Mouse (Mus musculus) heart, embryonic 11.5 days (tissue): ENCODE measurements around the gene Ccdc190. TPM values are rescaled to one million over a fixed set of nuclear protein-coding genes. Genes with fewer than 3 reads are reported as not detected.

Experiments used
- ATAC-seq: fragments of 200-750 bp; cut with Nextera tagmentation; replicated peaks from 2 replicates; pipeline ENCODE4 v1.8.0; 2017; ENCODE audit warnings: moderate library complexity; ENCODE audit not compliant: insufficient number of reproducible peaks, low FRiP score, low TSS enrichment
- H3K27ac ChIP-seq: fragments of 300-500 bp; sonication (generic); 2 replicates; pipeline ENCODE4 v1.5.1; 2014; ENCODE audit warnings: mild to moderate bottlenecking, low read depth, low read length
- H3K27me3 ChIP-seq: fragments of 300-500 bp; sonication (generic); 2 replicates; pipeline ENCODE4 v1.6.1; 2014; ENCODE audit warnings: mild to moderate bottlenecking, low read length, mixed read lengths; ENCODE audit not compliant: control insufficient read depth, insufficient read depth
- H3K36me3 ChIP-seq: fragments of 300-500 bp; sonication (generic); 2 replicates; pipeline ENCODE4 v1.6.1; 2014; ENCODE audit warnings: mild to moderate bottlenecking, low read length, moderate library complexity, mixed read lengths; ENCODE audit not compliant: control insufficient read depth, insufficient read depth
- H3K4me1 ChIP-seq: fragments of 300-500 bp; sonication (generic); 2 replicates; pipeline ENCODE4 v1.6.1; 2014; ENCODE audit warnings: low read length; ENCODE audit not compliant: control insufficient read depth, insufficient read depth
- H3K4me2 ChIP-seq: fragments of 300-500 bp; sonication (generic); 2 replicates; pipeline ENCODE4 v1.6.1; 2014; ENCODE audit warnings: mild to moderate bottlenecking, moderate library complexity
- H3K4me3 ChIP-seq: fragments of 300-500 bp; sonication (generic); 2 replicates; pipeline ENCODE4 v1.5.1; 2014; ENCODE audit warnings: low read depth, low read length
- H3K9ac ChIP-seq: fragments of 300-500 bp; sonication (generic); 2 replicates; pipeline ENCODE4 v1.6.1; 2014; ENCODE audit warnings: mild to moderate bottlenecking, low read depth, low read length, moderate library complexity
- H3K9me3 ChIP-seq: fragments of 300-500 bp; sonication (generic); replicated peaks from 2 replicates; pipeline ENCODE4 v1.6.1; 2016; ENCODE audit warnings: low read length; ENCODE audit not compliant: control insufficient read depth
- WGBS: fragments of 180-500 bp; shearing (Covaris S2); extraction: QIAGEN DNeasy Blood & Tissue Kit; methylation state at CpG from one replicate; pipeline ENCODE4 v1.1.7; 2014; ENCODE audit not compliant: insufficient replicate concordance; 5-methylcytosine and 5-hydroxymethylcytosine counted together
- polyA plus RNA-seq: library from polyadenylated mRNA; unstranded; fragments of >200 nt; fragmentation: Nextera tagmentation; extraction: Ambion mirVana; gene quantifications from 2 replicates; pipeline ENCODE4 v1.2.1, GENCODE M21; 2014

The Ccdc190 gene
- polyA plus RNA-seq, 1 experiment from 2014 or later = not detected

DNA sequence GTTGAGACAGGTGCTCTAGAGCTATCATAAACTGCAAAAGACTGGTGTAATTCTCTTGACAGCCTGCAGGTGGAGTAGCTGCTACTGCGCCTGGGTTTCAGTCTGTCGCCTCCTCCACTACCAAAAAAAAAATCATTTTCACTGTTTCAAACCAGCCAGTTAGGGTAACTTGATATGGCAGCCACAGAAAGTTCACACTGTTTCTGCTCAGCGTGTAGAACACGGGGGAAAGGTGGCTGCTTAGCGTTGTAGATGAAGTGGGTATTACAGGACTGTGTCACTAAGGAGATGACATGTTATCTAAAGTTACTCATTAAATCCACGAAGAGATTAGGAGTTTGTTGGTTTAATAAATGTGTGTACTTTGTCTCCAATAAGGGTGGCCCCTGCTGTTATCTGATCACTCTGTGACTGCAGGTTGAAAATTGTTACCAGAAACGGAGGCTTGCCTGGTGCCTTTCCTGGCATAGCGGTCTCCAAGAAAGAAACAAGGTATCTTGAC is 6.7 kb upstream of the Ccdc190 start:
- H3K4me3 ChIP-seq = no peak overlapping the region
- ATAC-seq = no peak
- peak overlapping the region; percentile 29 for H3K4me2 ChIP-seq
- no peaks in the 10 kb centered on the region for H3K36me3 ChIP-seq
- H3K9me3 ChIP-seq = no peaks in the 10 kb centered on the region
- H3K27me3 ChIP-seq = no peaks in the 10 kb centered on the region
- no peaks in the 10 kb centered on the region for H3K4me1 ChIP-seq
- H3K27ac ChIP-seq = no peak overlapping the region
- no peak overlapping the region for H3K9ac ChIP-seq
- 33% methylated on average over 8 of the region's 8 CpGs for WGBS

DNA sequence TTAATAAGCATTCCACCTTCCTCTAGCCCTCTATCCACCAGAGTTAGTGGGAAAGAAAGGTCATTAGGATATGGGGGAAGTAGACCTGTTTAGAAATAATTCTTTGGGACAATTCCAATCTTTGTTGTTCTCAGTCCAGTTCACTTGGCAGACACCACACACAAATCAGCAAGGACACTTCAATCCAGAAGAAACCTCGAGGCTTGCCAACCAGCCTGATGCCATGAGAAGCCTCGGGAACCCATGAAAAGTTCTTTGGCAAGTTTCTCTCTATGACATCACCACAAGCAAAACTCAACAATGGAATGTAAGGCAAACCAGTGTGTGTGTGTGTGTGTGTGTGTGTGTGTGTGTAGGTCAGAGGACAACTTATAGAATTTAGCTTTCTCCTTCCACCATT is 3.9 kb upstream of the Ccdc190 start:
- Histone ChIP-seq H3K36me3 (no peaks in the 10 kb centered on the region), H3K9me3 (no peaks in the 10 kb centered on the region), H3K4me2 (no peak overlapping the region), H3K4me1 (no peaks in the 10 kb centered on the region), H3K4me3 (no peak overlapping the region), H3K27me3 (no peaks in the 10 kb centered on the region), H3K27ac (no peak overlapping the region), H3K9ac (no peak overlapping the region)
- ATAC-seq = no peak
- WGBS = 77% methylated on average over 2 of the region's 2 CpGs

GRCm38 (mm10) chr1:169927753-169928369 is 587 bp upstream of the Ccdc190 start:
- Histone ChIP-seq H3K9ac (no peak overlapping the region), H3K27me3 (no peaks in the 10 kb centered on the region), H3K4me1 (no peaks in the 10 kb centered on the region), H3K27ac (no peak overlapping the region), H3K4me2 (no peak overlapping the region), H3K9me3 (no peaks in the 10 kb centered on the region), H3K4me3 (no peak overlapping the region), H3K36me3 (no peaks in the 10 kb centered on the region)
- WGBS = 60% methylated on average over 8 of the region's 8 CpGs
- no peak for ATAC-seq

DNA sequence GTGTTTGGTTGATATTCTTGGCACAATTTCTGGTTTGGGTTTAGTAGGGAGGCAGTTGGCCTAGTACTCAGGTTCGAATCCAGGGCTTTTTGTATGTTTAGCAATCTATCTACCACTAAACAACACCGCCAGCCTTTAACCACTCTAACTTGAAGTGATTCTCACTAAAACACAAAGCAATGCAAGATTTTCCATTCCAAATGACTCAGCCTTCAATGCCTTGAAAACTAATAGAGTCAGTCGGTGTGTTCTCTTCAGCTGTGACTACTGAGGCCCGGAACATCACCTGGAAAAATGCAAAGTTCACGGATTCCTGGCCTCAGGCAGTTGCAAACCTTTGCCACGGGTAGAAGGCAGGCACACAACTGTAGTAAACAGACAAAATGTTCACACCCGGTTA is 3.2 kb downstream of the Ccdc190 start:
- ATAC-seq = no peak
- Histone ChIP-seq H3K4me2 (no peak overlapping the region), H3K4me1 (no peaks in the 10 kb centered on the region), H3K27ac (no peak overlapping the region), H3K9me3 (no peaks in the 10 kb centered on the region), H3K27me3 (no peaks in the 10 kb centered on the region), H3K4me3 (no peak overlapping the region), H3K9ac (no peak overlapping the region), H3K36me3 (no peaks in the 10 kb centered on the region)
- WGBS = 73% methylated on average over 7 of the region's 7 CpGs

GRCm38 (mm10) chr1:169932122-169932746 is 3.8 kb downstream of the Ccdc190 start:
- Histone ChIP-seq H3K36me3 (no peaks in the 10 kb centered on the region), H3K27me3 (no peaks in the 10 kb centered on the region), H3K4me1 (no peaks in the 10 kb centered on the region), H3K4me3 (no peak overlapping the region), H3K27ac (no peak overlapping the region), H3K4me2 (no peak overlapping the region), H3K9ac (no peak overlapping the region), H3K9me3 (no peaks in the 10 kb centered on the region)
- 73% methylated on average over 7 of the region's 7 CpGs for WGBS
- ATAC-seq = no peak

DNA sequence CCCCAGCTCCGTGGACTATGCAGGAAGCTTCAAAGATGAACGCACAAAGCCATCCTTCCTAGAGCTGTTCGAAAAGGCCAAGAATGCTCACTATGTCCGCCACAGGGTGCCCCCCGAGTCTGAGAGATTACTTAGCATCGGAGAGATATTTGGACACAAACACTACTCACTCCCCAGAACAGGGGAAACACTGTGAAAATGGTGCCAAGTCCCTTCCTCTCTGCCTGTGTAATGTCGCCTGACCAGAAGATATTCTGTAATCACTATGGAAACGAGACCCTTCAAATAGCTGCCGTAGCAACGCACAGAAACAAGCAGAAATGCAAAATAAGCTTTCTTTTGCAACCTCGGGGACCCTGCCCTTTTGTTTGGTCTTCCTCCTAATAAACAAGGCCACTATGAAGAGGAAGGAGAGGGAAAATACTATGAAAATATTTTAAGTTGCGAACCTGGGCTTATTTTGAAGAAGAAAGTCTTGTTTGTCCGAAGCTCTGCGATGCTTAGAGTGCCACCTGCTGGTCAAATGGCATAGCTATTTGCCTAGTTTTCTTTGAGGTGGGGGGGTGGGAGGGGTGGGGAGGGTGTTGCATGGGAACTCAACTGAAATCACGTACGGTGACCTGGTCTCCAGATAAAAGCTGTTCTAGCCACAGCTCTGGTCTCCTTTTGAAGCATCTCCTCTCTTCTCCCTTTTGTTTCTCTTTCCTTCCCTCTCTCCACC is 5.7 kb downstream of the Ccdc190 start:
- WGBS = 45% methylated on average over 16 of the region's 16 CpGs
- ATAC-seq = no peak
- Histone ChIP-seq H3K9me3 (no peaks in the 10 kb centered on the region), H3K27me3 (no peaks in the 10 kb centered on the region), H3K9ac (no peak overlapping the region), H3K36me3 (no peaks in the 10 kb centered on the region), H3K27ac (no peak overlapping the region), H3K4me2 (peak overlapping the region; percentile 45), H3K4me3 (no peak overlapping the region), H3K4me1 (no peaks in the 10 kb centered on the region)

- Histone ChIP-seq H3K27ac (no peak overlapping the region), H3K4me3 (no peak overlapping the region), H3K4me2 (no peak overlapping the region), H3K36me3 (no peaks in the 10 kb centered on the region), H3K9ac (no peak overlapping the region), H3K4me1 (no peaks in the 10 kb centered on the region), H3K27me3 (no peaks in the 10 kb centered on the region), H3K9me3 (no peaks in the 10 kb centered on the region)
- ATAC-seq = no peak
- WGBS = 4% methylated on average over 2 of the region's 2 CpGs
These were observed 10.9 kb downstream of the Ccdc190 start for GRCm38 (mm10) chr1:169939345-169939744.

- H3K4me1 ChIP-seq = no peaks in the 10 kb centered on the region
- H3K27ac ChIP-seq = no peak overlapping the region
- ATAC-seq = no peak
- peaks cover 5% of the 10 kb centered on the region for H3K36me3 ChIP-seq
- no peak overlapping the region for H3K4me3 ChIP-seq
- H3K9ac ChIP-seq = no peak overlapping the region
- no peaks in the 10 kb centered on the region for H3K9me3 ChIP-seq
- 70% methylated on average over 3 of the region's 3 CpGs for WGBS
- H3K4me2 ChIP-seq = no peak overlapping the region
- no peaks in the 10 kb centered on the region for H3K27me3 ChIP-seq
These were observed 17.6 kb downstream of the Ccdc190 start for GRCm38 (mm10) chr1:169946004-169946403.
